Mouse (Mus musculus) erythroblast, embryonic 14.5 days (primary cell): ENCODE measurements around the gene Btd.

Source experiments
- GATA1 ChIP-seq: IDR thresholded peaks from 2 replicates; pipeline ENCODE4 v1.6.1; 2012; ENCODE audit warnings: low read length, inconsistent platforms, mixed read lengths
- TAL1 ChIP-seq: IDR thresholded peaks from 3 replicates; pipeline ENCODE4 v1.6.1; 2012; ENCODE audit warnings: low read length, inconsistent platforms, mixed read lengths

GRCm38 (mm10) chr14:31611986-31612385, 28.8 kb upstream of the Btd start:
- TF ChIP-seq GATA1: no peak
- TF ChIP-seq TAL1: no peak
